Mouse (Mus musculus): ENCODE data around the gene Gm10974.

Gene Gm10974

DNA sequence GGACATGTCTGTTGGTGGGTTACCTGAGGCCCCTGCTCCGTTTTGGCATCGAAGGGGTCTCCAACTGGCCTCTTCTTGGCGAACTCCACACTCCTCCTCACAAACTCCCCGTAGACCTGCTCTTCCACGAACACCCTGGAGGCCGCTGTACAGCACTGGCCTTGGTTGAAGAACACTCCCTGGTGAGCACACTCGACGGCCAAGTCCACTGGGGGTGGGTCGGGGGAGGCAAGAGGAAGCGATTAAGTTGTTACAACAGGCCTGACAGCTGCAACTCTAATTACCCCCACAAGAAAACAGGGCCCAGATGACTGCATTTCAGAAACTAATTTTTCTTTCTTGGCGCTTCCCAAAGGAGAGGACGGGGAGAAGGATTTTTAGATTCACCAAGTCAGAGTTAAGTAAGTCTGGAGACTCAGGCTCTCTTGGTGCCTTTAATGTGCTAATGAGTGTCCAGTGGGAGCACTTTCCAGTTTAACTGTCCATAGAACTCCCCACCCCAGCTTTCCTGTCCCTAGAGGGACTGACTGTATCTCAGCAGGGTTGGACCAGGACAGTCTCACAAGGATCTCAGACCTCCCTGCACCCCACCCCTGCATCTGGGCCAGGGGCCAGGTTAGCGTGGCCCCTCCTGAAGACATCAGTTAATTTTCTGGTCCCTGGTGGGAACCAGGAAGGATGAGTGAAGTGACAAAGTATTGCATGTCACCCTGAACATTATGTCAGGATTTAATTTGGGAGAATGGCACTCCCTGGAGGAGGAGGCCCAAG is 40.4 kb downstream of the Gm10974 start:
- no peak for DNase-seq (ENCODE audit: low spot score in 2 of 2)

DNA sequence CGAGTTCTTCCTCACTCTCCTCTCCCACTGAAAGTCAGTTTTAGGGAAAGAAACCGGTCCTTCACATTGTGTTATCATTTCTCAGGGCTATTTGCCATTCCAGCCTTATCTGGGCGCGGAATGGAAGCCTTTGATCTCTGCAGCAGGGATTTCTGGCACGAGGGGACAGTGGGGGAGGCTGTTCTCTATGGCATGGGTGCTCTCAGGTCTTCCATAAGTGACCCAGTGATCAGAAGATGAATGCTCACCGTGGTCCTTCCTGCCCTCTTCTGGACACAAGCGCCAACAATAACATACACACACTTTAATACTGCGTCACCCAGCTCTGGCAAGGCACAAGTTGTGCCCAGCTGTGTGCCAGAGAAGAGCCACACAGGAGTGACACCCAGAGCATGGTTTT is 41.3 kb downstream of the Gm10974 start:
- no peak for DNase-seq (ENCODE audit: low spot score in 2 of 2)

GRCm38 (mm10) chr7:66409433-66409832 is 43.7 kb downstream of the Gm10974 start:
- peak in 1 of 2 experiments; percentile 53 for DNase-seq (ENCODE audit: low spot score in 2 of 2)

DNA sequence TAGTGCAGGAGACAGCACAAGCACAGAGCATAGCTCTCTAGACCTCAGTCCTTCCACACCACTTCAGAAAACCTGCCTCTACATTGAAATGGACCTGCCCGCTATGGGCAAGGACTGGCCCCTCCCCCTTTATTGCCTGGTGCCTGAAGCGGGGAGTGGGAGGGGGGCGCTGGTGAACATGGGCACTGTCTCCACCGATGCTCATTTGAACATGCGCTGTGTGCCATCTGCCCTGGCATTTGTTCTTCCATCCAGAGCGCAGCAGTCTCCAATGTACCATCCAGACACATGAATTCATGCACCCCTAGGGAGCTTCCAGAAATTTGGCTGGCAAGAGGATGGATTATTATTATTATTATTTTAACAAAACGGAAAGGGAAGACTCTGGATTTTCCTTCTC is 47.4 kb downstream of the Gm10974 start:
- DNase-seq (ENCODE audit: low spot score in 2 of 2) = peak in 1 of 2 experiments; percentile 22

DNA sequence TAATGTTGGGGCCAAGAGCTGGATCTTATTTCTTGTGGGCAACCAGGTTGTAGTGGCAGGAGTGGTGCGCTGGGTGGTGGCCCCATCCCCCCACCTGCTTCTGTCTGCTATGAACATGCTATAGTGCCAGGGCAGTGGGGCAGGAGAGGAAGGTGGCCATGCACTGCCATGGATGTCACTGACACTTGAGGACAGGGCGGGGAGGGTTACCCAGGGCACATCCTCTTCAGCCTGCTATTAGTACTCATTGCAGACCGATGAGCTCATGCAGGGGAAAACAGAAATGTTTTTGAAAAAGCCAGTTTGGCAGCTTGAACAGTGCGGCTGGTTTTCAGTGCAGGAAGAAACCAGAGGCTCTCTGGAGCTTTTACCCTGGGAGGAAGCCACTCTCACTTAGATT is 51.1 kb downstream of the Gm10974 start:
- DNase-seq (ENCODE audit: low spot score in 2 of 2) = no peak

- no peak for DNase-seq (ENCODE audit: low spot score in 2 of 2)
Measured at GRCm38 (mm10) chr7:66418981-66419380, 53.3 kb downstream of the Gm10974 start.

DNA sequence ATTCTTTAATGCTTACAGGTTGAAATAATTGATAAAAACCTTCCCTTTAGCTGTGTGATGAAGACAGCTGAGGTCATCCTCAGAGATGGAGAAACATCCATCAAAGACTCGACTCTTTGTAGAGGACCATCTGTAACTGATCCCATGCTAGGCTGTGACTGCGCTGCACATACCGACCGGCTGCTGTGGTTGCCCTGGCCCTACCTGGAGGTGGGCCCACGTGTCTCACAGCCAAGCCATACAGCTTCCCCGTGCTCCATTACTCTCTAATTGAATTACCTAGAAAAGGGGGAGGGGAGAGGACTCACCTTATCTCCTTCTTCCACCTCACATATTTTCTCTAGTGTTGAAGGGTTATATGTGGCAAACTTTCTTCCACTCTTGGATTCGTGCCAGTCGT is 56.2 kb downstream of the Gm10974 start:
- DNase-seq (ENCODE audit: low spot score in 2 of 2) = no peak

GRCm38 (mm10) chr7:66427053-66427436 is 61.3 kb downstream of the Gm10974 start:
- DNase-seq (ENCODE audit: low spot score in 2 of 2) = no peak

- DNase-seq (ENCODE audit: low spot score in 2 of 2) = no peak
Measured at GRCm38 (mm10) chr7:66427437-66428161, 61.9 kb downstream of the Gm10974 start, which contains the start of gene Aldh1a3. Gene Aldh1a3, minus strand, starts transcription at chr7:66427517.

- DNase-seq (ENCODE audit: low spot score in 2 of 2) = peak in 1 of 2 experiments; percentile 77
Measured at GRCm38 (mm10) chr7:66434453-66434935, 68.8 kb downstream of the Gm10974 start.
